Mouse (Mus musculus): ENCODE measurements around the gene Wnk4.

DNA sequence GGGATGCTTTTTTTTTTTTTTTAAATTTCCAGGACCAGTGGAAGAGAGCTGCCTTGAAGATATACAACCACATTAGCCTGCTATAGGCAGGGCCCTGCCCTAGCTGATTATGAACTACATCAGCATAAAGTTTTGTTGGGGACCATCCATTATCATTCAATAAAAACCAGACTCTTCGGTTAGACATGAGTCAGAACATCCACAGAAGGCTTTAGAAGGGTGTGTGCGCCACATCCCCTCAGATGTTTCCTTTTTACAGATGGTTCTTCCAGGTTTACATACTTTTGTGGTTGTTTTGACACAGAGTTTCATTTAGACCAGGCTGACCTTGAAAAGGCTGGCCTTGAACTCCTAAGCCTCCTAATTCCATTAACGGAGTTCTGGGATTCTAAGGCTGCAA, 36.0 kb upstream of the Wnk4 start:
- TF ChIP-seq POLR2A (IDR thresholded peaks at IDR 0.05; ENCODE audit: borderline replicate concordance, extremely low read depth, low read depth, low read length) (no peak), CTCF (IDR thresholded peaks at IDR 0.05; ENCODE audit: insufficient read depth, low read length) (no peak)

All from lung, adult 2 months (tissue).